In the genomic region with DNA sequence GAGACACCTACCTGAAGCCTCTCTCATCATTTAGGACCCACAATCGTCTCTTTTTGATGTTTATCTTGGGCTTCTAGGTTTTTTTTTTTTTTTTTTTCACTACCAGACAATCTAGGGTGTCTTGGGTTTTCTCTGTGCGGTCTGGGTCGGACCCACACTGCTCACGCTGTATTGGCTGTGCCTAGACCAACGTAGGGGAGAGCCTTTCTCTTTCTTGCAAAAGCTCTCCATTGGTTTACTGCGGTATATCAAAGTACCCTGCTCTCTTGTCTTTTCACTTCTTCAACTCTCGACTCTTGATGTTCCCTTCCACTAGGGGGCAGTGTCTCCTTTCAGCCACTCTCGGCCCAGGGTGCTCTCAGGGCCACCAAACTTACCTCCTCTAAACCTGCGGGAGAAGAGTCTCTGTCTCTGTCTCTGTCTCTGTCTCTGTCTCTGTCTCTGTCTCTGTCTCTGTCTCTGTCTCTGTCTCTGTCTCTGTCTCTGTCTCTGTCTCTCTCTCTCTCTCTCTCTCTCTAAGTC, we compare ENCODE assay signal across 10 mouse cellular contexts. TPM values are rescaled to one million over a fixed set of nuclear protein-coding genes. Genes with fewer than 3 reads are reported as not detected.
DNase-seq lines count a peak whose midpoint lies in the region; ATAC-seq and TF ChIP-seq lines count a peak whose summit lies in the region.
"Had no signal": no experiment of that assay in that cellular context is flagged by ENCODE, and none has a peak within 500 bp of the region (broad histone marks: within the 10 kb centered on the region; RNA-seq: fewer than 3 reads in every experiment).

No protein-coding gene starts in this region.

- H3K4me3 ChIP-seq in bone marrow, adult 2 months (replicated peaks; ENCODE audit: control insufficient read depth, low read depth, low read length): no peak overlapping the region
- no peak overlapping the region for H3K4me3 ChIP-seq in embryonic facial prominence, embryonic 14.5 days (ENCODE audit: low read depth, low read length)
- no peak overlapping the region for H3K4me3 ChIP-seq in hindbrain, postnatal 0 days (ENCODE audit: low read length)
- no peak overlapping the region for H3K4me3 ChIP-seq in midbrain, embryonic 12.5 days
- H3K4me3 ChIP-seq: embryonic facial prominence, embryonic 12.5 days; myocyte had no signal

- no peak overlapping the region for H3K4me2 ChIP-seq in embryonic facial prominence, embryonic 14.5 days (ENCODE audit: low read depth, low read length)
- H3K4me2 ChIP-seq in hindbrain, postnatal 0 days (ENCODE audit: low read depth, low read length): no peak overlapping the region
- H3K4me2 ChIP-seq in midbrain, embryonic 12.5 days (replicated peaks): no peak overlapping the region
- H3K4me2 ChIP-seq: embryonic facial prominence, embryonic 12.5 days had no signal

- H3K27ac ChIP-seq in bone marrow, adult 2 months (ENCODE audit: control insufficient read depth, insufficient read depth, low read depth, low read length, poor library complexity): no peak overlapping the region
- H3K27ac ChIP-seq in embryonic facial prominence, embryonic 14.5 days (replicated peaks; ENCODE audit: low read depth, low read length): no peak overlapping the region
- H3K27ac ChIP-seq in hindbrain, postnatal 0 days: no peak overlapping the region
- H3K27ac ChIP-seq in midbrain, embryonic 12.5 days (replicated peaks): no peak overlapping the region
- H3K27ac ChIP-seq: embryonic facial prominence, embryonic 12.5 days had no signal

- no peaks in the 10 kb centered on the region for H3K27me3 ChIP-seq in embryonic facial prominence, embryonic 14.5 days (replicated peaks; ENCODE audit: control insufficient read depth, insufficient read depth, low read length)
- no peaks in the 10 kb centered on the region for H3K27me3 ChIP-seq in hindbrain, postnatal 0 days (ENCODE audit: insufficient read depth, low read length)
- H3K27me3 ChIP-seq in midbrain, embryonic 12.5 days: peaks cover 18% of the 10 kb centered on the region
- H3K27me3 ChIP-seq: embryonic facial prominence, embryonic 12.5 days had no signal

- peak; percentile 46 for DNase-seq in left cerebral cortex, adult 11 months (ENCODE audit: low spot score)
- DNase-seq in left cerebral cortex, adult 8-10 months (ENCODE audit: low spot score in 2 of 2): no peak
- DNase-seq in embryonic facial prominence, embryonic 14.5 days (ENCODE audit: low spot score): peak; percentile 73
- DNase-seq in hindbrain, postnatal 0 days (ENCODE audit: low spot score): peak; percentile 71
- peak; percentile 57 to 65 for DNase-seq in layer of hippocampus, postnatal 36 days
- peak; percentile 28 to 59 for DNase-seq in spleen, postnatal 14 days (ENCODE audit: low spot score in 2 of 2)

- ATAC-seq in embryonic facial prominence, embryonic 14.5 days (ENCODE audit: low read depth): no peak
- ATAC-seq in hindbrain, postnatal 0 days: peak; percentile 52; the same call in 1 of the 2 replicates
- peak; percentile 59; the same call in 1 of the 2 replicates for ATAC-seq in midbrain, embryonic 12.5 days (ENCODE audit: low FRiP score, low read depth)

- TF ChIP-seq CTCF in bone marrow, adult 2 months (IDR thresholded peaks at IDR 0.05; ENCODE audit: control insufficient read depth, insufficient read depth, low read length): peak; percentile 86
- TF ChIP-seq CTCF in hindbrain, postnatal 0 days (IDR thresholded peaks at IDR 0.05; ENCODE audit: low read depth): peak; percentile 82

- no peak for TF ChIP-seq POLR2A in bone marrow, adult 2 months (IDR thresholded peaks at IDR 0.05; ENCODE audit: borderline replicate concordance, control insufficient read depth, low read depth, low read length)

- H3K9ac ChIP-seq in embryonic facial prominence, embryonic 14.5 days (ENCODE audit: low read depth, low read length): no peak overlapping the region
- H3K9ac ChIP-seq in hindbrain, postnatal 0 days (replicated peaks; ENCODE audit: low read length): no peak overlapping the region
- no peak overlapping the region for H3K9ac ChIP-seq in midbrain, embryonic 12.5 days (replicated peaks)
- H3K9ac ChIP-seq: embryonic facial prominence, embryonic 12.5 days had no signal

- no peaks in the 10 kb centered on the region for H3K9me3 ChIP-seq in embryonic facial prominence, embryonic 14.5 days (ENCODE audit: control insufficient read depth, low read length)
- H3K9me3 ChIP-seq in hindbrain, postnatal 0 days (ENCODE audit: low read length): no peaks in the 10 kb centered on the region
- H3K9me3 ChIP-seq in midbrain, embryonic 12.5 days: no peaks in the 10 kb centered on the region
- H3K9me3 ChIP-seq: embryonic facial prominence, embryonic 12.5 days had no signal

- H3K4me1 ChIP-seq in bone marrow, adult 2 months (ENCODE audit: control insufficient read depth, insufficient read depth, low read length): no peaks in the 10 kb centered on the region
- H3K4me1 ChIP-seq in embryonic facial prominence, embryonic 14.5 days (ENCODE audit: control insufficient read depth, insufficient read depth, low read length): no peaks in the 10 kb centered on the region; the same call in 1 of the 2 replicates
- no peaks in the 10 kb centered on the region for H3K4me1 ChIP-seq in hindbrain, postnatal 0 days (ENCODE audit: insufficient read depth, low read length)
- peaks cover 8% of the 10 kb centered on the region; the same call in 1 of the 2 replicates for H3K4me1 ChIP-seq in midbrain, embryonic 12.5 days
- H3K4me1 ChIP-seq: embryonic facial prominence, embryonic 12.5 days had no signal

- WGBS in bone marrow, adult 2 months: 15% methylated on average over 9 of the region's 9 CpGs
- 22% methylated on average over 9 of the region's 9 CpGs for WGBS in embryonic facial prominence, embryonic 14.5 days
- WGBS in hindbrain, postnatal 0 days: 24% methylated on average over 9 of the region's 9 CpGs
- WGBS in midbrain, embryonic 12.5 days: 18% methylated on average over 9 of the region's 9 CpGs

- no peaks in the 10 kb centered on the region for H3K36me3 ChIP-seq in embryonic facial prominence, embryonic 14.5 days (ENCODE audit: control insufficient read depth, insufficient read depth, low read length)
- no peaks in the 10 kb centered on the region for H3K36me3 ChIP-seq in hindbrain, postnatal 0 days (ENCODE audit: insufficient read depth, low read length)
- no peaks in the 10 kb centered on the region for H3K36me3 ChIP-seq in midbrain, embryonic 12.5 days
- H3K36me3 ChIP-seq: embryonic facial prominence, embryonic 12.5 days had no signal

RNA-seq across cellular contexts. Expression of gene Npl, which starts 9.3 kb away (rescaled TPM):
- total RNA-seq in left cerebral cortex, adult 8-10 months (2022): 1 to 10 TPM; 5.1 to 7.2 (median 6.2) TPM
- 2.0 and 3.6 TPM in 2 replicates for polyA plus RNA-seq in bone marrow, adult 2 months (2011; ENCODE audit: insufficient read depth, insufficient read length, low replicate concordance, missing spikeins)
- polyA plus RNA-seq in embryonic facial prominence, embryonic 14.5 days (2014; fragmentation: Nextera tagmentation; extraction: Ambion mirVana): 14.9 and 15.4 TPM in 2 replicates
- 7.3 and 9.4 TPM in 2 replicates for total RNA-seq in hindbrain, postnatal 0 days (2014; rRNA removed)
- 18.3 and 20.2 TPM in 2 replicates for polyA plus RNA-seq in hindbrain, postnatal 0 days (2015; fragmentation: Nextera tagmentation; extraction: Ambion mirVana)
- 1 to 10 TPM; 3.5 TPM for total RNA-seq in layer of hippocampus, postnatal 36 days (2021)
- 16.3 and 16.7 TPM in 2 replicates for polyA plus RNA-seq in midbrain, embryonic 12.5 days (2016; fragmentation: Nextera tagmentation; extraction: Ambion mirVana)

Comparison
In these comparisons a context has a peak if more than half of its experiments do, and no peak if none do; other contexts are left out.
1. DNase-seq: peak in left cerebral cortex, adult 11 months (single experiment), embryonic facial prominence, embryonic 14.5 days (single experiment), hindbrain, postnatal 0 days (single experiment), layer of hippocampus, postnatal 36 days (2 of 2) and spleen, postnatal 14 days (2 of 2); none in left cerebral cortex, adult 8-10 months (0 of 2).